Mouse (Mus musculus) liver, postnatal 0 days (tissue): ENCODE measurements around the gene Dnajc8.

ENCODE experiments used
- CTCF ChIP-seq: sonication (generic); IDR thresholded peaks from 2 replicates; pipeline ENCODE4 v1.5.1; 2016; ENCODE audit warnings: antibody characterized with exemption, low read depth
- EP300 ChIP-seq: IDR thresholded peaks from 2 replicates; pipeline ENCODE4 v1.6.1; 2016; ENCODE audit warnings: antibody characterized with exemption, low read depth, mild to moderate bottlenecking

- TF ChIP-seq CTCF (no peak), EP300 (peak; percentile 50; the same call in 1 of the 2 replicates)
Observed at GRCm38 (mm10) chr4:132592958-132593357, 57.6 kb downstream of the Dnajc8 start.
